Mouse (Mus musculus) frontal cortex, postnatal 10 days (tissue): Measurements from ENCODE around the gene BC051142.

Experiments
- DNase-seq, 2 experiments: peaks; one replicate each; pipeline ENCODE4 v3.0.0; 2022; ENCODE audit warnings: low spot score in 2 of 2, mixed read lengths in 1 of 2

Gene BC051142

GRCm38 (mm10) chr17:34398711-34399393, at the start of gene BC051142:
TSS of gene BC051142 (plus strand) at chr17:34398820.
- DNase-seq = peak; percentile 78 to 79

- DNase-seq = peak in 1 of 2 experiments; percentile 73
These were observed 49.2 kb upstream of the BC051142 start for GRCm38 (mm10) chr17:34349429-34349828.

- DNase-seq = no peak
These were observed 44.1 kb upstream of the BC051142 start, which contains the start of gene Btnl2 for GRCm38 (mm10) chr17:34354539-34354938. TSS of gene Btnl2 (plus strand) at chr17:34354822.

- DNase-seq = no peak
These were observed 43.7 kb upstream of the BC051142 start for GRCm38 (mm10) chr17:34354940-34355339.

- DNase-seq = no peak
These were observed 35.6 kb upstream of the BC051142 start for GRCm38 (mm10) chr17:34362954-34363546.

GRCm38 (mm10) chr17:34363676-34364310, 34.8 kb upstream of the BC051142 start:
- no peak for DNase-seq

GRCm38 (mm10) chr17:34365031-34365430, 33.6 kb upstream of the BC051142 start:
- DNase-seq = no peak

- no peak for DNase-seq
These were observed 28.1 kb upstream of the BC051142 start for GRCm38 (mm10) chr17:34370563-34370962.

GRCm38 (mm10) chr17:34373055-34373709, 25.4 kb upstream of the BC051142 start:
- DNase-seq = no peak

- no peak for DNase-seq
These were observed 21.8 kb upstream of the BC051142 start, which contains the start of gene Btnl1 for GRCm38 (mm10) chr17:34376847-34377246. TSS of gene Btnl1 (plus strand) at chr17:34377132.

- no peak for DNase-seq
These were observed 21.0 kb upstream of the BC051142 start for GRCm38 (mm10) chr17:34377450-34378209.

- DNase-seq = no peak
These were observed 19.9 kb upstream of the BC051142 start for GRCm38 (mm10) chr17:34378716-34379115.

- no peak for DNase-seq
These were observed 19.2 kb upstream of the BC051142 start for GRCm38 (mm10) chr17:34379451-34379850.

GRCm38 (mm10) chr17:34381876-34382275, 16.7 kb upstream of the BC051142 start:
- DNase-seq = no peak

GRCm38 (mm10) chr17:34383212-34383611, 15.4 kb upstream of the BC051142 start:
- DNase-seq = no peak

- no peak for DNase-seq
These were observed 13.9 kb upstream of the BC051142 start for GRCm38 (mm10) chr17:34384699-34385098.

- no peak for DNase-seq
These were observed 12.0 kb upstream of the BC051142 start for GRCm38 (mm10) chr17:34386656-34387055.

- no peak for DNase-seq
These were observed 10.1 kb upstream of the BC051142 start for GRCm38 (mm10) chr17:34388513-34388912.

- DNase-seq = no peak
These were observed 7.1 kb upstream of the BC051142 start for GRCm38 (mm10) chr17:34391507-34391906.

- peak in 1 of 2 experiments; percentile 9 for DNase-seq
These were observed 6.3 kb upstream of the BC051142 start for GRCm38 (mm10) chr17:34392321-34392720.

- DNase-seq = no peak
These were observed 1.3 kb upstream of the BC051142 start for GRCm38 (mm10) chr17:34397357-34397756.
